Mouse (Mus musculus) retina, adult 2 months (tissue): ENCODE results near the gene Ldhc.
"Not testable (repeated sequence)": the region's sequence is repeated elsewhere in the genome, so short reads cannot be mapped to it uniquely, and the experiment has no call there.

ENCODE experiments used
- DNase-seq: peaks from one replicate; pipeline ENCODE4 v3.0.0-alpha.2; 2012; ENCODE audit warnings: low read depth, low spot score

The Ldhc gene

DNA sequence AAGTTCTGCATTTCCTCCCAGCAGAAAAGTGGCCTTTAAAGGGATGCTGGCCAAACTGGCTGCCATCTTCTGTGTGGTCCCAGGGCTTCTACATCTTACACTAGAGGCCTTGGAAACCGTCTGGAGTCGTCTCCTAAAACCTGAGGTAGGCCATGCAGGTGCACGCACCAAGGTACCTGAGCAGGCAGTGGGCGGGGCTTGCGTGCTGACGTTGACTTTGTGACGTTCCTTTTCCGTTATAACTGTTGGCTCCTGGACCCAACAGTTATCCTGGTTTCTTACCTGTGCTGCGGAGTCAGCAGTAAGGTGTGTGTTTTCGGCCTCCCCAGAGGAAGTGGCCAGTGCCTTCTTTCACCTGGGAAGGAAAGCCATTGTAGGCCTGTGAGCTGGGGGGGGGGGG, at the start of gene Ldhc:
TSS of gene Ldhc (plus strand) at position 208 of the 400 bp plus-strand sequence.
- DNase-seq = no peak

DNA sequence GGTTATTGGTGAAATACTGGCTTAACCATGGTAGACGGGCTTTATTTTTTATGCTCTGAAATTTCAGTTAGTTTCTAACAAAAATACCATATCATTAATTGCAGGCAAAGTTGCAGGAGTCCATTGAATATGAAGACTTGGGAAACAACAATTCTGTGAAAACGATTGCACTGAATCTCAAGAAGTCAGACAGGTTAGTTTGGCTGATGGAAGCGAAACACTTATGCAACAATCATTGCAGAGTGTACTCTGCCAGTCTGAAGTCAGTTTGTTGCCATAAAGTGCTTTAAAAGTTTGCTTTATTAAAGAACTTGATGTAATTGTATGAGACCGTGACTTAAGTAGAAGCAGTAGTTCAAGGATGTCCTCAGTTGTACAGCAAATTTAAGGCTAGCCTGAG, 47.0 kb upstream of the Ldhc start:
- DNase-seq = no peak

DNA sequence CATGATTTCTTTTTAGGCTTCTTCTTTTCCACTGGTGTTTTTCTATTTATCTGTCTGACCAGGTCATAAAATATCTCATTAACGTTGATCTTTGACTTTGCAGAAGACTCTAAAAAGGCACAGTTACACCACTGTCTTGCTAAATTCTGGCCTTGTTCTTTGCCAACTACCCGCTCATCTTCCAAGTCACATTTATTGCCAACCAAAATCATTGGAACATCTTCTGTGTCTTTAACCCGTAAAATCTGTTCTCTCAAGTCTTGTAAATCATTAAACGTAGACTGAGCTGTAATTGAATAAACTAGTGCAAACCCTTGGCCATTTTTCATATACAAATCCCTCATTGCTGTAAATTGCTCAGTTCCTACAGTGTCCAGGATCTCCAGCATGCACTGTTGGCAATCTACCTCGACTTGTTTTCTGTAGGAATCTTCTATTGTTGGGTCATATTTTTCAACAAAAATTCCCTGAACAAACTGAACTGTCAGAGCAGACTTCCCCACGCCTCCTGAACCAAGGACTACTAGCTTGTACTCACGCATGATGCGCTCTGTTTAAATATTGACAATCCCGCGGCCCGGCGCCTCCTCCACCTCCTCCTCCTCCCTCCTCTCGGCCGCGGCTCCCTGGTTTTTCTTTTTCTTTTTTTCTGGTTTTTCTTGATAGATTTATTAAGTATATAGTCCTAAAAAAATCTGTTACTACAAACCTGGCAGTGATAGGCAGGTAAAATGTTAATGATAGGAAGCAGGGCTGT, 39.9 kb upstream of the Ldhc start:
- not testable (repeated sequence) for DNase-seq

DNA sequence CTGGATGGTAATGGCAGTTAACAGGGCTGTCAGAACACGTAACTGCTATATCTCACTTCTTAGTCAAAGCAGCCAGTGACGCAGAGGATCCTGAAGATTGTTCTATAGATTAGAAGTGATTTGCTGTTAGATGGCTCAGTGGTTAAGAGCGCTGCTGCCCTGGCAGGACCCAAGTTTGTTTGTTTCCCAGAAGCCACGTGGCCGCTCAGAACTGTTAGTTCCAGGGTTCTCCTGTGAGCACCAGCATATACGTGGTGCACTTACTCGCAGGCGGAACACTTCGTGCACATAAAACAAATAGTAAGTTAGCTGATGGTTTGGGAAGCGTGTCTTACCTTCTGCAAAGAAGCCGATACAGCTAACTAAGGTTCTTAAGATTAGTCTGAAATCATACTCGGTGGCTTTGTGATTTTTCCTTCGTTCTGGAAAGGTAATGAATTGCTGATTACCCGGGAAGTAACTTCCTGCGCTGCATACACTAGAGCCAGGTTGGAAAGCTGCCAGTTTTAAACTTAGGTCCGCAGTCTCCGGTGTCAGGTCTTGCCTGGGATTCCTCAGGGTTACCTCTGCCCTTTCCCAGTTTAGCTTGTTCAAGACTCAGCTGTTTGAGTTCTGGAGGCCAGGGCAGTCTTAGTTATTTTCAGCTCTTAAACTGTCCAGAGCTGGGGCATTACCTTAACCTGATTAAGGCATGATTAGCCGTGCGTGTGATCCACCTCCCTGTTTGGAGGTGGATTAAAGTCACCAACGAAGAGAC, 33.8 kb upstream of the Ldhc start:
- peak; percentile 88 for DNase-seq

- DNase-seq = no peak
Observed at GRCm38 (mm10) chr7:46827803-46828184, 33.2 kb upstream of the Ldhc start.

- no peak for DNase-seq
Observed at GRCm38 (mm10) chr7:46829911-46830310, 31.1 kb upstream of the Ldhc start.

- DNase-seq = no peak
Observed at GRCm38 (mm10) chr7:46830799-46831590, 30.0 kb upstream of the Ldhc start.

DNA sequence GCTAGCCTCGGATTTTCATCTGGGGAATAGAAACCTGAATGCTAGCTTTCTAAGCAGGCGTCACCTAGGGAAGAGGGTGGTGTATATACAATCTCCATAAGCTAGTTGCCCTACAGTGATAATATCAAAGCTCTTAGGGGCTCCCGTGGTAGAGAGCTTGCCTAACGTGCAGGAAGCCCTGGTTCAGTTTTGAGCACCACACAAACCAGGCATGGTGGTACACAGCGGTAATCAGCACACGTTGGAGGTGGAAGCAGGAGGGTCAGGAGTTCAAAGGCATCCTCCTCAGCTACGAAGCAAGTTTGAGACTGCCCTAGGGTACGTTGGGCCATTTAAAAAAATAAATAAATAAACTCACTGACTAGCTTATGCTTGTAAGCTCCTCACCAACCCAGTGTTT, 29.3 kb upstream of the Ldhc start:
- no peak for DNase-seq

GRCm38 (mm10) chr7:46832112-46832810, 28.7 kb upstream of the Ldhc start:
- not testable (repeated sequence) for DNase-seq

DNA sequence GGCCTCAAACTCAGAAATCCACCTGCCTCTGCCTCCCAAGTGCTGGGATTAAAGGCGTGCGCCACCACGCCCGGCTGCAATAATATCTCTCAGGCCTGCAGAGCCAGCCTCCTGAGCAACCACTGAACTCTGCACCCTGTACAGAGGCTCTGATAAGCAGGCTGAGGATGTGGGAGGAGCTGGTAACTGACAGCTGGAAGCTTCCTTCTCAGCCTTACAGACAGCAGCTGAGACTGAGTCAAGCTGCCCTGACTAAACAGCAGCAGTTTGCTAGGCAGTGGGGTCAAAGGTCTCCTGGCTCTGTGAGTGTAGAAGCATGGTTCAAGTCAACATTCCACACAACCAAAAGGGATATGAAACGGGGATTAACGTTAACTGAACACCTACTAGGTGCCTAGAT, 27.7 kb upstream of the Ldhc start:
- no peak for DNase-seq

- DNase-seq = no peak
Observed at GRCm38 (mm10) chr7:46833670-46834255, 27.2 kb upstream of the Ldhc start.

GRCm38 (mm10) chr7:46834994-46835610, 25.9 kb upstream of the Ldhc start:
- DNase-seq = no peak

GRCm38 (mm10) chr7:46836357-46836756, 24.6 kb upstream of the Ldhc start:
- DNase-seq = no peak

GRCm38 (mm10) chr7:46837073-46837472, 23.9 kb upstream of the Ldhc start:
- DNase-seq = peak; percentile 50

- peak; percentile 75 for DNase-seq
Observed at GRCm38 (mm10) chr7:46838104-46838671, 22.8 kb upstream of the Ldhc start.

DNA sequence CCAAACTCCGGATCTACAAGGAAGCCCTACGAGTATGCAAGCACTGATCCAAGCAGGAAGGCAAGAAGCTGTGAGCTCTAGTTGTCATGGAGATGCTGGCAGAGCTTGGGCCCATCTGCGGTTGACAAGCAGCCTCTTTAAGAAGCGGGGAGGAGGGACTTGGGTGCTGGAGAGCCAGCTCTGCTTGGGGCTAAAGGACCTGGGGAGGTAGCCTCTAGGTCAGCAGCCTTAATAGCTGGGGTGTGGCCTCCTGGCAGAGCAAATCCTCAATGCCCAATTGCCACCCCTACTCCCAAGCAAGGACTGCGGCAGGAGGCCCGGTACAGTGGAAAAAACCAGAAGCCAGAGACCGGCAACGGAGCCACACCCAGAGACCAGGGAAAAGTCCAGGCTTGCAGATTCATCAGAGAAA, 22.1 kb upstream of the Ldhc start:
- peak; percentile 77 for DNase-seq

DNA sequence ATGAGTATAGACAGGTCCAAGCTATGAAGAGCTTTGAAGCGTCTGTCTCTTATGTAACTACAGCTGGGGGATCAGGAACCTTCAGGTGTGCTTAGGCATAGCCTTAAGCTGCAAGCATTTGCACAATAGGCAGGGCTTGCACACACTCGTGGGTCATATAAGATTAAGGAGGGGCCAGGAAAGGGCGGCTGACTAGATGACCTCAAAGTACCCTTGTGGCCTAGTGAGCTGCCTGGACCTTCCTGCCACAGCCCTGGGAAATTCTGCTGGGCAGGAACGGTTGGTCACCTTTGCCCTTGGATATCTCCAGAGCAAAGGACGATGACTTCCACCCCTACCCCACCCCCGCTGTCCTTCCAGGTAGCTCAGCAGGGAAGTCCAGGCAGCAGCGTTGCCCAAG, 21.6 kb upstream of the Ldhc start:
- peak; percentile 77 for DNase-seq

- no peak for DNase-seq
Observed at GRCm38 (mm10) chr7:46839861-46840260, 21.1 kb upstream of the Ldhc start.

DNA sequence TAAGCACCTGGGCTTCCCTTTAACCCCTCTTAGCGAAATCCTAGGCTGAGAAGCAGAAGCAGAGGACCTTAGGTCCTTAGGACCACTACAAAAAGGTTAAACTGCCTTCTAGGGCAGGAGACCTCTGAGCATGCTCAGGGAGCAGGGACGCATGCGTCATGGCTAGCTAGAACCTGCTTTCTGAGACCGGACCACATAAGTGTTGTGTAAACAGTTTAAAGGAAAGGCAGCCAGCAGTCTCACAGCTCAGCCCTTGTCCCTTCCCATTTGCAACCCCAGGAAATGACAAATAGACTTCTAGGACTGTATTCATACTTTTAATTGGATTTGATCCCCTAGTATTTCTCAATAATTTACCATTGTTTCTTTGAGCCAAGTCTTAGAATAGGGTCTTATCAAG, 20.7 kb upstream of the Ldhc start:
- no peak for DNase-seq

DNA sequence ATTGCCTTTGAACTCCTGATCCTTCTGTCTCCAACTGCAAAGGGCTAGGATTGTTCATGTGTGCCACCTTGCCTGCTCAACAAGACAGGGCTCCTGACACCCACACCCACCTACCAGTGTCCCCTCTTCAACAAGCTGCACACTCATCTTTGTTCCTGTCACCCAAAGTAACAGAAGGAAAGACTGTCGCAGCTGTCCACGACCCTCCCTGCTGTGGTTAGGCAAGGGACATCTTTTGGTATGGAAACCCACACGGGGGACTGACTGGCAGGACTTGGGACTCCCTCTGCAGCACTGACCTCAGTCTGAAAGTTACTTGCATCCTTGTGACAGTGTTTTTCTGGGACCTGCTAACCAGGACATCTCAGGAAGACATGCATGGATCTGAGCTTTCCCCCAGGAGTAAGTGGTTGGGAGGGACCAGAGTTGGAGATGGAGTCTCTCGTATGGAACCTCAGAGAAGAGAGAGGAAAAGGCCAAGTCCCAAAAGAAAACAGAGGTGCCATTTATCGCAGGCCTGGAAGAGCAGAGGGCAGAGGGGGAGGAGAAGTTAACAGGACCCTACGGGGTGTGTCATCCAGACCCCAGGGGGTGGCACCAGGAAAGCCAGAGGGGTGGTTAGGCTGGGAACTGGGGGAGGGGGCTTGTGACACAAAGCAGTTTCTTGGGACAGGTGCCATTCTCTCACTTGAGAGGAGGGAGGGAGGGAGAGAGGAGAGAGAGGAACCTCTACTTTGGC, 20.0 kb upstream of the Ldhc start, which contains the start of gene Ldha:
TSS of gene Ldha (plus strand) at position 689 of the 739 bp plus-strand sequence.
- DNase-seq = no peak
